Mouse (Mus musculus): Measurements from ENCODE around the gene Micu1. TPM values are rescaled to one million over a fixed set of nuclear protein-coding genes. Genes with fewer than 3 reads are reported as not detected.
A peak's percentile ranks its signal among the peaks of the same experiment; 100 is the strongest.
"Not testable (repeated sequence)": the region's sequence is repeated elsewhere in the genome, so short reads cannot be mapped to it uniquely, and the experiment has no call there.

The Micu1 gene
- polyA plus RNA-seq, 1 experiment = 22.9 TPM

GRCm38 (mm10) chr10:59668491-59668890, 33.8 kb upstream of the Micu1 start:
- Histone ChIP-seq H3K36me3 (ENCODE audit: control insufficient read depth, insufficient read depth, low read length, poor library complexity, severe bottlenecking) (no peaks in the 10 kb centered on the region), H3K27ac (ENCODE audit: insufficient read depth, low read length) (no peak overlapping the region), H3K27me3 (ENCODE audit: control insufficient read depth, insufficient read depth, low read length, poor library complexity, severe bottlenecking) (no peaks in the 10 kb centered on the region), H3K4me1 (ENCODE audit: control insufficient read depth, insufficient read depth, low read length) (no peaks in the 10 kb centered on the region), H3K4me3 (ENCODE audit: low read depth, low read length) (no peak overlapping the region), H3K9me3 (replicated peaks; ENCODE audit: control insufficient read depth, insufficient read depth, low read length, poor library complexity, severe bottlenecking) (no peaks in the 10 kb centered on the region), H3K9ac (ENCODE audit: low read depth, poor library complexity, severe bottlenecking) (no peak overlapping the region)
- TF ChIP-seq POLR2A (IDR thresholded peaks at IDR 0.05; ENCODE audit: insufficient read depth, low read length) (no peak), CTCF (IDR thresholded peaks at IDR 0.05; ENCODE audit: low read depth, low read length) (no peak)

GRCm38 (mm10) chr10:59677836-59678235, 24.4 kb upstream of the Micu1 start:
- Histone ChIP-seq H3K27ac (ENCODE audit: insufficient read depth, low read length) (no peak overlapping the region), H3K27me3 (ENCODE audit: control insufficient read depth, insufficient read depth, low read length, poor library complexity, severe bottlenecking) (no peaks in the 10 kb centered on the region), H3K4me3 (ENCODE audit: low read depth, low read length) (no peak overlapping the region), H3K9ac (ENCODE audit: low read depth, poor library complexity, severe bottlenecking) (no peak overlapping the region), H3K4me1 (ENCODE audit: control insufficient read depth, insufficient read depth, low read length) (no peaks in the 10 kb centered on the region), H3K36me3 (ENCODE audit: control insufficient read depth, insufficient read depth, low read length, poor library complexity, severe bottlenecking) (no peaks in the 10 kb centered on the region), H3K9me3 (replicated peaks; ENCODE audit: control insufficient read depth, insufficient read depth, low read length, poor library complexity, severe bottlenecking) (no peaks in the 10 kb centered on the region; the same call in 1 of the 2 replicates)
- TF ChIP-seq POLR2A (IDR thresholded peaks at IDR 0.05; ENCODE audit: insufficient read depth, low read length) (no peak), CTCF (IDR thresholded peaks at IDR 0.05; ENCODE audit: low read depth, low read length) (no peak), EP300 (IDR thresholded peaks at IDR 0.05; ENCODE audit: insufficient read depth, low read depth, low read length) (no peak)

GRCm38 (mm10) chr10:59679189-59679588, 23.1 kb upstream of the Micu1 start:
- Histone ChIP-seq H3K27ac (ENCODE audit: insufficient read depth, low read length) (no peak overlapping the region), H3K4me3 (ENCODE audit: low read depth, low read length) (no peak overlapping the region), H3K9me3 (replicated peaks; ENCODE audit: control insufficient read depth, insufficient read depth, low read length, poor library complexity, severe bottlenecking) (no peaks in the 10 kb centered on the region; the same call in 1 of the 2 replicates), H3K4me1 (ENCODE audit: control insufficient read depth, insufficient read depth, low read length) (no peaks in the 10 kb centered on the region), H3K27me3 (ENCODE audit: control insufficient read depth, insufficient read depth, low read length, poor library complexity, severe bottlenecking) (no peaks in the 10 kb centered on the region), H3K36me3 (ENCODE audit: control insufficient read depth, insufficient read depth, low read length, poor library complexity, severe bottlenecking) (no peaks in the 10 kb centered on the region), H3K9ac (ENCODE audit: low read depth, poor library complexity, severe bottlenecking) (no peak overlapping the region)
- TF ChIP-seq CTCF (IDR thresholded peaks at IDR 0.05; ENCODE audit: low read depth, low read length) (no peak), POLR2A (IDR thresholded peaks at IDR 0.05; ENCODE audit: insufficient read depth, low read length) (no peak), EP300 (IDR thresholded peaks at IDR 0.05; ENCODE audit: insufficient read depth, low read depth, low read length) (no peak)

GRCm38 (mm10) chr10:59685586-59685985, 16.7 kb upstream of the Micu1 start:
- not testable (repeated sequence) for H3K4me1 ChIP-seq (ENCODE audit: control insufficient read depth, insufficient read depth, low read length); H3K27ac ChIP-seq (ENCODE audit: insufficient read depth, low read length); H3K4me3 ChIP-seq (ENCODE audit: low read depth, low read length); H3K9me3 ChIP-seq (replicated peaks; ENCODE audit: control insufficient read depth, insufficient read depth, low read length, poor library complexity, severe bottlenecking); H3K27me3 ChIP-seq (ENCODE audit: control insufficient read depth, insufficient read depth, low read length, poor library complexity, severe bottlenecking); H3K9ac ChIP-seq (ENCODE audit: low read depth, poor library complexity, severe bottlenecking); H3K36me3 ChIP-seq (ENCODE audit: control insufficient read depth, insufficient read depth, low read length, poor library complexity, severe bottlenecking)

- H3K36me3 ChIP-seq (ENCODE audit: control insufficient read depth, insufficient read depth, low read length, poor library complexity, severe bottlenecking) = no peaks in the 10 kb centered on the region
- H3K4me3 ChIP-seq (ENCODE audit: low read depth, low read length) = no peak overlapping the region
- no peak overlapping the region for H3K27ac ChIP-seq (ENCODE audit: insufficient read depth, low read length)
- no peaks in the 10 kb centered on the region; the same call in 1 of the 2 replicates for H3K9me3 ChIP-seq (replicated peaks; ENCODE audit: control insufficient read depth, insufficient read depth, low read length, poor library complexity, severe bottlenecking)
- H3K9ac ChIP-seq (ENCODE audit: low read depth, poor library complexity, severe bottlenecking) = no peak overlapping the region
- TF ChIP-seq EP300 (IDR thresholded peaks at IDR 0.05; ENCODE audit: insufficient read depth, low read depth, low read length) = no peak
- H3K4me1 ChIP-seq (ENCODE audit: control insufficient read depth, insufficient read depth, low read length) = no peaks in the 10 kb centered on the region
- H3K27me3 ChIP-seq (ENCODE audit: control insufficient read depth, insufficient read depth, low read length, poor library complexity, severe bottlenecking) = no peaks in the 10 kb centered on the region
Observed at GRCm38 (mm10) chr10:59687126-59687525, 15.2 kb upstream of the Micu1 start.

GRCm38 (mm10) chr10:59689836-59690235, 12.4 kb upstream of the Micu1 start:
- no peaks in the 10 kb centered on the region for H3K27me3 ChIP-seq (ENCODE audit: control insufficient read depth, insufficient read depth, low read length, poor library complexity, severe bottlenecking)
- no peaks in the 10 kb centered on the region for H3K9me3 ChIP-seq (replicated peaks; ENCODE audit: control insufficient read depth, insufficient read depth, low read length, poor library complexity, severe bottlenecking)
- H3K4me3 ChIP-seq (ENCODE audit: low read depth, low read length) = 0 out of 2 replicates have a peak overlapping the region, but pooled peaks have one; percentile 23
- no peak overlapping the region for H3K27ac ChIP-seq (ENCODE audit: insufficient read depth, low read length)
- H3K36me3 ChIP-seq (ENCODE audit: control insufficient read depth, insufficient read depth, low read length, poor library complexity, severe bottlenecking) = no peaks in the 10 kb centered on the region
- H3K9ac ChIP-seq (ENCODE audit: low read depth, poor library complexity, severe bottlenecking) = no peak overlapping the region
- TF ChIP-seq POLR2A (IDR thresholded peaks at IDR 0.05; ENCODE audit: insufficient read depth, low read length) (no peak), EP300 (IDR thresholded peaks at IDR 0.05; ENCODE audit: insufficient read depth, low read depth, low read length) (no peak), CTCF (IDR thresholded peaks at IDR 0.05; ENCODE audit: low read depth, low read length) (no peak)
- no peaks in the 10 kb centered on the region for H3K4me1 ChIP-seq (ENCODE audit: control insufficient read depth, insufficient read depth, low read length)

Data from ES-Bruce4 (cell line).